Mouse (Mus musculus) hindbrain, embryonic 15.5 days (tissue): ENCODE measurements around the gene Arl4d. TPM values are rescaled to one million over a fixed set of nuclear protein-coding genes. Genes with fewer than 3 reads are reported as not detected.

ENCODE experiments used
- ATAC-seq: fragments of 200-750 bp; cut with Nextera tagmentation; 2 replicates; pipeline ENCODE4 v1.8.0; 2017; ENCODE audit warnings: low read depth, moderate number of reproducible peaks, moderate TSS enrichment; ENCODE audit not compliant: low FRiP score
- H3K27ac ChIP-seq: fragments of 300-500 bp; sonication (generic); replicated peaks from 2 replicates; pipeline ENCODE4 v1.5.1; 2015; ENCODE audit warnings: mild to moderate bottlenecking, inconsistent platforms
- H3K27me3 ChIP-seq: fragments of 300-500 bp; sonication (generic); 2 replicates; pipeline ENCODE4 v1.6.1; 2015; ENCODE audit warnings: control low read depth, inconsistent platforms
- H3K36me3 ChIP-seq: fragments of 300-500 bp; sonication (generic); 2 replicates; pipeline ENCODE4 v1.6.1; 2015; ENCODE audit warnings: control low read depth, inconsistent platforms
- H3K4me1 ChIP-seq: fragments of 300-500 bp; sonication (generic); replicated peaks from 2 replicates; pipeline ENCODE4 v1.6.1; 2015; ENCODE audit warnings: control low read depth, inconsistent platforms
- H3K4me2 ChIP-seq: fragments of 300-500 bp; sonication (generic); 2 replicates; pipeline ENCODE4 v1.6.1; 2015; ENCODE audit warnings: moderate library complexity, mild to moderate bottlenecking, inconsistent platforms
- H3K4me3 ChIP-seq: fragments of 300-500 bp; sonication (generic); 2 replicates; pipeline ENCODE4 v1.5.1; 2015; ENCODE audit warnings: mild to moderate bottlenecking, inconsistent platforms
- H3K9ac ChIP-seq: fragments of 300-500 bp; sonication (generic); 2 replicates; pipeline ENCODE4 v1.6.1; 2015; ENCODE audit warnings: inconsistent platforms
- H3K9me3 ChIP-seq: fragments of 300-500 bp; sonication (generic); 2 replicates; pipeline ENCODE4 v1.6.1; 2016; ENCODE audit warnings: control low read depth, inconsistent platforms
- WGBS: fragments of 180-500 bp; shearing (Covaris S2); methylation state at CpG from one replicate; pipeline ENCODE4 v1.1.7; 2015; 5-methylcytosine and 5-hydroxymethylcytosine counted together
- polyA plus RNA-seq: library from polyadenylated mRNA; unstranded; fragments of >200 nt; fragmentation: Nextera tagmentation; extraction: Ambion mirVana; gene quantifications from 2 replicates; pipeline ENCODE4 v1.2.1, GENCODE M21; 2015

Gene Arl4d
- polyA plus RNA-seq, 1 experiment from 2014 or later, result 5.6 TPM

GRCm38 (mm10) chr11:101708482-101708881 is 43.1 kb downstream of the Arl4d start:
- no peak overlapping the region for H3K4me2 ChIP-seq
- 0 out of 2 replicates have a peak, but pooled peaks cover 7% of the 10 kb centered on the region for H3K4me1 ChIP-seq
- H3K27me3 ChIP-seq, result no peaks in the 10 kb centered on the region
- 71% methylated on average over 5 of the region's 5 CpGs for WGBS
- H3K36me3 ChIP-seq, result no peaks in the 10 kb centered on the region
- no peak for ATAC-seq
- H3K9me3 ChIP-seq, result no peaks in the 10 kb centered on the region
- H3K9ac ChIP-seq, result no peak overlapping the region
- H3K27ac ChIP-seq, result no peak overlapping the region
- H3K4me3 ChIP-seq, result no peak overlapping the region

DNA sequence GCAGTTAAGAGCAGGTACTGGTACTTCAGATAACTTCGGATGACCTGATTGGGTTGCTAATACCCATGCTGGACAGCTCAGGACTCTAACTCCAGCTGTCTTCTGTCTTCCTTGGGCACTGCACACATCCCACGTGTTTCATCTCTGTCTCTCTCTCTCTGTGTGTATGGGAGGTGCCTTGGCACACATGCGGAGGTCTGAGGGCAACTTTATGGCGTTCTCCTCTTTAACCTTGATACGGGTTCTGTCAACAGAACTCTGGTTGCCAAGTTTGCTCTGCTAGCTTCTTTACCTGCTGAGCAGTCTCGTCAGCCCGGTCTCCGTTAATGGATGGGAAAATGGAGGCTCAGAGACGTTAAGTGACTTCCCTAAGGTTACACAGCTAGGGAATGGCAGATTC is 47.5 kb downstream of the Arl4d start:
- no peaks in the 10 kb centered on the region for H3K9me3 ChIP-seq
- H3K9ac ChIP-seq, result no peak overlapping the region
- ATAC-seq, result no peak
- H3K4me2 ChIP-seq, result no peak overlapping the region
- no peak overlapping the region for H3K27ac ChIP-seq
- no peak overlapping the region for H3K4me3 ChIP-seq
- 88% methylated on average over 9 of the region's 9 CpGs for WGBS
- peaks cover under 1% of the 10 kb centered on the region; the same call in 1 of the 2 replicates for H3K4me1 ChIP-seq
- no peaks in the 10 kb centered on the region for H3K36me3 ChIP-seq
- H3K27me3 ChIP-seq, result no peaks in the 10 kb centered on the region

GRCm38 (mm10) chr11:101714012-101714411 is 48.7 kb downstream of the Arl4d start:
- ATAC-seq, result no peak
- Histone ChIP-seq H3K27ac (no peak overlapping the region), H3K27me3 (no peaks in the 10 kb centered on the region), H3K4me3 (no peak overlapping the region), H3K9me3 (no peaks in the 10 kb centered on the region), H3K9ac (no peak overlapping the region), H3K4me1 (peaks cover 9% of the 10 kb centered on the region), H3K36me3 (no peaks in the 10 kb centered on the region), H3K4me2 (no peak overlapping the region)
- 43% methylated on average over 7 of the region's 7 CpGs for WGBS

Other genes with a start within 250 kb of the Arl4d start
- gene Aarsd1, start 247.9 kb upstream of the Arl4d start, polyA plus RNA-seq, result 88.8 and 92.0 TPM in 2 replicates
- 7.2 and 7.9 TPM in 2 replicates for gene Gm27029, start 240.7 kb upstream of the Arl4d start, polyA plus RNA-seq
- 32.0 and 33.2 TPM in 2 replicates for gene Rundc1, start 240.5 kb upstream of the Arl4d start, polyA plus RNA-seq
- 3.0 and 4.0 TPM in 2 replicates for gene Ptges3l, start 240.2 kb upstream of the Arl4d start, polyA plus RNA-seq
- 228 and 230 TPM in 2 replicates for gene Rpl27, start 223.2 kb upstream of the Arl4d start, polyA plus RNA-seq
- gene Ifi35, start 217.1 kb upstream of the Arl4d start, polyA plus RNA-seq, result 4.3 and 5.2 TPM in 2 replicates
- gene Rnd2, start 200.5 kb upstream of the Arl4d start, polyA plus RNA-seq, result 85.3 and 86.0 TPM in 2 replicates
- 123 and 135 TPM in 2 replicates for gene Vat1, start 199.3 kb upstream of the Arl4d start, polyA plus RNA-seq
- 2.8 and 3.0 TPM in 2 replicates for gene Brca1, start 113.6 kb upstream of the Arl4d start, polyA plus RNA-seq
- 87.6 and 92.4 TPM in 2 replicates for gene Nbr1, start 113.4 kb upstream of the Arl4d start, polyA plus RNA-seq
- 5.0 and 5.3 TPM in 2 replicates for gene Tmem106a, start 83.3 kb upstream of the Arl4d start, polyA plus RNA-seq
- gene Gm11634, start 66.3 kb upstream of the Arl4d start, polyA plus RNA-seq, result not detected in 2 replicates
- 17.9 and 19.8 TPM in 2 replicates for gene Rdm1, start 38.3 kb upstream of the Arl4d start, polyA plus RNA-seq
- 28.8 and 29.2 TPM in 2 replicates for gene Dhx8, start 67.4 kb downstream of the Arl4d start, polyA plus RNA-seq
- gene Etv4, start 119.8 kb downstream of the Arl4d start, polyA plus RNA-seq, result 14.4 and 21.3 TPM in 2 replicates
- 0.50 and 0.51 TPM in 2 replicates for gene Meox1, start 228.8 kb downstream of the Arl4d start, polyA plus RNA-seq